Mouse (Mus musculus) neural tube, embryonic 13.5 days (tissue): ENCODE data around the gene Smyd1. TPM values are rescaled to one million over a fixed set of nuclear protein-coding genes. Genes with fewer than 3 reads are reported as not detected.

Experiments used
- ATAC-seq: fragments of 200-750 bp; cut with Nextera tagmentation; 2 replicates; pipeline ENCODE4 v1.8.0; 2017; ENCODE audit warnings: low read depth, mild to moderate bottlenecking, moderate TSS enrichment, moderate library complexity
- H3K27ac ChIP-seq: fragments of 300-500 bp; sonication (generic); replicated peaks from 2 replicates; pipeline ENCODE4 v1.5.1; 2015; ENCODE audit warnings: moderate library complexity, mild to moderate bottlenecking, inconsistent platforms
- H3K27me3 ChIP-seq: fragments of 300-500 bp; sonication (generic); 2 replicates; pipeline ENCODE4 v1.6.1; 2015; ENCODE audit warnings: mild to moderate bottlenecking, inconsistent platforms
- H3K36me3 ChIP-seq: fragments of 300-500 bp; sonication (generic); 2 replicates; pipeline ENCODE4 v1.6.1; 2015; ENCODE audit warnings: mild to moderate bottlenecking, inconsistent platforms
- H3K4me1 ChIP-seq: fragments of 300-500 bp; sonication (generic); replicated peaks from 2 replicates; pipeline ENCODE4 v1.6.1; 2015; ENCODE audit warnings: inconsistent platforms
- H3K4me2 ChIP-seq: fragments of 300-500 bp; sonication (generic); 2 replicates; pipeline ENCODE4 v1.6.1; 2015; ENCODE audit warnings: inconsistent platforms, mild to moderate bottlenecking, moderate library complexity
- H3K4me3 ChIP-seq: fragments of 300-500 bp; sonication (generic); 2 replicates; pipeline ENCODE4 v1.5.1; 2015; ENCODE audit warnings: mild to moderate bottlenecking, inconsistent platforms
- H3K9ac ChIP-seq: fragments of 300-500 bp; sonication (generic); 2 replicates; pipeline ENCODE4 v1.6.1; 2015; ENCODE audit warnings: moderate library complexity, mild to moderate bottlenecking, inconsistent platforms
- H3K9me3 ChIP-seq: fragments of 300-500 bp; sonication (generic); 2 replicates; pipeline ENCODE4 v1.6.1; 2016; ENCODE audit warnings: inconsistent platforms
- WGBS: fragments of 180-500 bp; shearing (Covaris S2); methylation state at CpG from one replicate; pipeline ENCODE4 v1.1.7; 2015; 5-methylcytosine and 5-hydroxymethylcytosine counted together
- polyA plus RNA-seq: library from polyadenylated mRNA; unstranded; fragments of >200 nt; fragmentation: Nextera tagmentation; extraction: Ambion mirVana; gene quantifications from 2 replicates; pipeline ENCODE4 v1.2.1, GENCODE M21; 2015

Smyd1 gene
- polyA plus RNA-seq, 1 experiment from 2014 or later, result 1.2 TPM

GRCm38 (mm10) chr6:71224184-71224943 is 97.7 kb downstream of the Smyd1 start:
- Histone ChIP-seq H3K4me1 (peaks cover 9% of the 10 kb centered on the region), H3K4me3 (no peak overlapping the region), H3K27ac (no peak overlapping the region), H3K27me3 (no peaks in the 10 kb centered on the region), H3K9ac (no peak overlapping the region), H3K9me3 (no peaks in the 10 kb centered on the region), H3K4me2 (no peak overlapping the region), H3K36me3 (no peaks in the 10 kb centered on the region)
- WGBS, result 82% methylated on average over 3 of the region's 3 CpGs
- ATAC-seq, result no peak

- Histone ChIP-seq H3K4me1 (no peaks in the 10 kb centered on the region), H3K27me3 (no peaks in the 10 kb centered on the region), H3K36me3 (no peaks in the 10 kb centered on the region), H3K4me2 (no peak overlapping the region), H3K27ac (no peak overlapping the region), H3K9me3 (no peaks in the 10 kb centered on the region), H3K4me3 (no peak overlapping the region), H3K9ac (no peak overlapping the region)
- 84% methylated on average over 4 of the region's 4 CpGs for WGBS
- no peak for ATAC-seq
Measured at GRCm38 (mm10) chr6:71221501-71221900, 100.5 kb downstream of the Smyd1 start.

DNA sequence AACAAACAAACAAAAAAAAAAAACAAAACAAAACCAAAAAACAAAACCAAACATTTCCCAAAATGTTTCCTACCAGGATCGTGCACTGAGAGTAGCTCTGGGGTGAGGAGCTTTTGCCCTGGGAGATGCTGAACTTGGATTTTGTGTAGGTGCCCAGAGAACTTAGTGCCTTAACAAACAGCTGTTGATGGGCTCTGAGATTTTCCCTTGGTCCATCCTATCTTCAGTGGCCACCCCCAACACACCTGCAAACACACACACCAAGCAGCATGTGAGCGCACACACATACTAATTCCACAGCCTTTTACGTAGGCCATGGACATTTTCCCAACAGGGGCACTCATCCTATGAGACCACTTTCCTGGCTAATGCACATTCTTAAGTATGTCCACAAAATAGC is 109.6 kb downstream of the Smyd1 start:
- ATAC-seq, result no peak
- H3K4me3 ChIP-seq, result no peak overlapping the region
- H3K4me1 ChIP-seq, result no peaks in the 10 kb centered on the region
- 94% methylated on average over 3 of the region's 3 CpGs for WGBS
- H3K36me3 ChIP-seq, result no peaks in the 10 kb centered on the region
- no peaks in the 10 kb centered on the region for H3K9me3 ChIP-seq
- no peak overlapping the region for H3K27ac ChIP-seq
- H3K27me3 ChIP-seq, result no peaks in the 10 kb centered on the region
- H3K4me2 ChIP-seq, result no peak overlapping the region
- no peak overlapping the region for H3K9ac ChIP-seq

- no peak for ATAC-seq
- Histone ChIP-seq H3K27me3 (no peaks in the 10 kb centered on the region), H3K4me1 (no peaks in the 10 kb centered on the region), H3K9me3 (no peaks in the 10 kb centered on the region), H3K4me2 (no peak overlapping the region), H3K27ac (no peak overlapping the region), H3K4me3 (no peak overlapping the region), H3K9ac (no peak overlapping the region), H3K36me3 (no peaks in the 10 kb centered on the region)
- WGBS, result 83% methylated on average over 7 of the region's 7 CpGs
Measured at GRCm38 (mm10) chr6:71211917-71212316, 110.1 kb downstream of the Smyd1 start.

DNA sequence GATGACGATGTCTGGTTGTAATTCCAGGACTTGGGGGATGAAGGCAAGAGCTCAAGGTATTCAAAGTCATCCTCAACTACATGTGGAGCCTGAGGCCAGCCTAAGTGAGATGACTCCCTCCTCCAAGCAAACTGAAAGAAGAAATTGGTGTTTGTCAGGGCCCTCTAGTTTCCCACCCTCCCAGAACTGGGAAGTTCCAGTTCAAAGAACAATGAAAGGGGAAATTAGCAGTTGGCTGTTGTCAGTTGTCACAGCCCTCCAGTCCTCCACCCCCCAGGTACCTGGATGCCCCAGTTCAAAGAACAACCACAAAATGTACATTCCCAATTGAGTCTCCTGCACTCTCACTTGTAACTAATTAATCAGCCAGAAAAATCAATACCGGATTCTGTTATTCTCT is 113.3 kb downstream of the Smyd1 start:
- Histone ChIP-seq H3K4me1 (no peaks in the 10 kb centered on the region), H3K9ac (no peak overlapping the region), H3K27ac (no peak overlapping the region), H3K36me3 (no peaks in the 10 kb centered on the region), H3K9me3 (no peaks in the 10 kb centered on the region), H3K4me2 (no peak overlapping the region), H3K4me3 (no peak overlapping the region), H3K27me3 (no peaks in the 10 kb centered on the region)
- ATAC-seq, result no peak
- WGBS, result 81% methylated on average over 2 of the region's 2 CpGs

DNA sequence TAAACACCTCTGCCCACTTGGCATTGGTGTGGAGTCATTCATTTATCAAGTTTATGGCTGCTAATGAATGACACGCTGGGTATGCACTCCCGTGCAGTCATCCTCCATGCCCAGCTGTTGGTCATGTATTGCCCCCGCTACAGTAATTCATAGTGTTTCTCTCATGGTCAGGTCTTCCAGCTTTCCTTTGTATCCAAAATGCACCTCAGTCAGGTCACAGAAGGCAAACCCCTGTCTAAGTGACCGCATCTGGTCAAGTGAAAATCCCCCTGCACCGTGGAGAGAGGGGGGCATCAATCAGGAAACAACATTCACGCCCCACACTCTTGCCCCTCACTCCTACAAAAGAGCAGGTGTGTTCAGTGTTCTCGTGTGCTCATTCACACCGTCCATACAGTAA is 117.9 kb downstream of the Smyd1 start:
- WGBS, result 87% methylated on average over 8 of the region's 8 CpGs
- Histone ChIP-seq H3K4me1 (no peaks in the 10 kb centered on the region), H3K36me3 (no peaks in the 10 kb centered on the region), H3K4me2 (no peak overlapping the region), H3K9me3 (no peaks in the 10 kb centered on the region), H3K27ac (no peak overlapping the region), H3K27me3 (no peaks in the 10 kb centered on the region), H3K9ac (no peak overlapping the region), H3K4me3 (no peak overlapping the region)
- no peak for ATAC-seq

DNA sequence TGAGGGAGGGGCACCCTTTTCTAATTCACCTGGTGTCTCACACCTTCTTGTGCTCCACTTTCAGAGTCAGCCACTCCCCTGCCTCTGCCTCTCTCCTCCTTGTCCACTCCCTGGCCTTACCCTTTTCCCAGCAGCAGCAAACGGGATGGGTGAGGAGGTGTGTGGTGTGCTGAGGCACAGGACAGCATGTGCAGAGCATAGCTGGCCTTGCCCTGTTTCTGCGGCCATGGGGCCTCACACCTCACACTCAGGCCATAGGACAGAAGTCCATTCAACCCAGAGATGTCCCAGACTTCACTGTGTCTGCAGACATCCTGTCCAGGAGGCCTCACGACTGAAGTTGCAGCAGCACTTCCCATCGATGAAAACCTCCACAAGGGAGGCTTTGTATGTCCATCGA is 118.4 kb downstream of the Smyd1 start:
- WGBS, result 83% methylated on average over 5 of the region's 5 CpGs

GRCm38 (mm10) chr6:71201925-71202324 is 120.1 kb downstream of the Smyd1 start:
- no peaks in the 10 kb centered on the region for H3K36me3 ChIP-seq
- no peaks in the 10 kb centered on the region for H3K27me3 ChIP-seq
- H3K4me2 ChIP-seq, result no peak overlapping the region
- no peaks in the 10 kb centered on the region for H3K9me3 ChIP-seq
- H3K4me3 ChIP-seq, result no peak overlapping the region
- H3K27ac ChIP-seq, result no peak overlapping the region
- ATAC-seq, result no peak
- WGBS, result 52% methylated on average over 5 of the region's 5 CpGs
- no peak overlapping the region for H3K9ac ChIP-seq
- no peaks in the 10 kb centered on the region for H3K4me1 ChIP-seq

More for the DNA sequence above, 118.4 kb downstream of the Smyd1 start:
- Histone ChIP-seq H3K4me1 (no peaks in the 10 kb centered on the region), H3K4me3 (no peak overlapping the region), H3K27ac (no peak overlapping the region), H3K36me3 (no peaks in the 10 kb centered on the region), H3K27me3 (no peaks in the 10 kb centered on the region), H3K4me2 (no peak overlapping the region), H3K9ac (no peak overlapping the region), H3K9me3 (no peaks in the 10 kb centered on the region)
- ATAC-seq, result no peak

DNA sequence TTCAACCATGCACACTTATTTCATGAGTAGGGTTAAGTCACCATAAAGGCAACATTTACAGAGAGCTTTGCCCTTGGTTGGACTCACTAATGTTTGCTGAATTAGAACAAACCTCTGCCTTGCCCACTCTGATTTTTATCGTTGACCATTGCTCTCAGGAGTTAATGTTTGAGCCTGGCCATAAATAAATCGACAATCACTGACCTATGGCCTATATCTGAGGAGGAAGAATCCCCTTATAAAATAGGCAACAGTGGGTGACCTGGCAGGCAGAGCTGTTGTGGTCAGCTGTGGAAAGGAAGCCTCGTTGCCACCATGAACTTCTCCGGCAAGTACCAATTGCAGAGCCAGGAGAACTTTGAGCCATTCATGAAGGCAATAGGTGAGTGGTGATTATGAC is 122.4 kb downstream of the Smyd1 start, which contains the start of gene Fabp1:
Gene Fabp1, plus strand, starts transcription at position 216 of the 400 bp plus-strand sequence.
- H3K4me1 ChIP-seq, result no peaks in the 10 kb centered on the region
- no peak within 1 kb of the TSS for H3K9ac ChIP-seq
- H3K27me3 ChIP-seq, result no peaks in the 10 kb centered on the region
- H3K36me3 ChIP-seq, result no peaks in the 10 kb centered on the region
- no peak for ATAC-seq
- WGBS, result 79% methylated on average over 4 of the region's 4 CpGs
- no peak within 1 kb of the TSS for H3K4me3 ChIP-seq
- H3K4me2 ChIP-seq, result no peak within 1 kb of the TSS
- H3K9me3 ChIP-seq, result no peaks in the 10 kb centered on the region
- H3K27ac ChIP-seq, result no peak within 1 kb of the TSS

DNA sequence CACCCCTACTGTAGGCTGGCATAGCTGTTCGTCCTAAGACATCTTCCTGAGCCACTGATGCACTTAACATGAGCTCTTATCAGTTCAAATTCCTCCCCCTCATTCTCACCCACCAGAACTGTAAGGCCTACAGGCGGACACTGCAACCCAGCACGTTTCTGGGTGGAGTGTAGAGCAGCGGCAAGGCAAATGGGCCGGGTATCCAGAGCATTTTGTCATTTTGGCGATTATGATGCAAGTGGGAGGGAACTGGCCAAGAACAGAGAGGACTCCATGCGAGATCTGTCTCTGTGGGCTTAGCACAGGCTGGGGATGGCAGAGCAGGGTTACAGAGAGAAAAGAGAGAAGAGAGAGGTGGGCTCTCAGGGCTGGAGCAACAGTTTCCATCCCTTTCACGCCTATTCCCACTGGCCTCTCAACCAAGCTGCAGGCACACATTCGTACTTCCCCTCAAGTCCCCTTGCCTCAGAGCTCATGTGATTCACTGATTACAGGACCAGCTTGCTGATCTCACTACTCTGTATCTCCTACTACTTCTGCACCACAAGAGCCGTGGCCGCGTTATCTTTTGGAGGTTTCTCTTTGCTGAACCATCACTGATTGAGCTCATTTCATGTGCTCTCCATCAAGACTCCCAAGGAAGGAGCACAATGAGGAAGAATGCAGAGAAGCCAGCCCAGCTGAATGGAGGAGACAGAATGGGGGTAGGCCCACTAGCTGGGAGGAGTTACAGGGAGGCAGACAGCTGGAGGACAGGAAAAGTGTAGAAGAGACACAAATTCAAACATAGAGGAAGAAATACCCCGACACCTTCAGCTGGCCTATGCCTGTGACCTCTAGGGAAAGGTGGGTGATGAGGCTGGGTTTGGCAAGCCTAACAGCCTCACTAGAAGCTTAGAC is 124.1 kb downstream of the Smyd1 start:
- H3K4me2 ChIP-seq, result no peak overlapping the region
- H3K9ac ChIP-seq, result no peak overlapping the region
- no peak overlapping the region for H3K27ac ChIP-seq
- H3K9me3 ChIP-seq, result no peaks in the 10 kb centered on the region
- no peak for ATAC-seq
- H3K27me3 ChIP-seq, result no peaks in the 10 kb centered on the region
- H3K36me3 ChIP-seq, result no peaks in the 10 kb centered on the region
- no peaks in the 10 kb centered on the region for H3K4me1 ChIP-seq
- WGBS, result 87% methylated on average over 13 of the region's 13 CpGs
- no peak overlapping the region for H3K4me3 ChIP-seq

- H3K27ac ChIP-seq, result no peak overlapping the region
- H3K4me2 ChIP-seq, result no peak overlapping the region
- no peaks in the 10 kb centered on the region for H3K4me1 ChIP-seq
- no peaks in the 10 kb centered on the region for H3K27me3 ChIP-seq
- no peak overlapping the region for H3K9ac ChIP-seq
- H3K4me3 ChIP-seq, result no peak overlapping the region
- no peak for ATAC-seq
- H3K9me3 ChIP-seq, result no peaks in the 10 kb centered on the region
- no peaks in the 10 kb centered on the region for H3K36me3 ChIP-seq
Measured at GRCm38 (mm10) chr6:71196107-71196506, 125.9 kb downstream of the Smyd1 start.

- no peak for ATAC-seq
- no peaks in the 10 kb centered on the region for H3K27me3 ChIP-seq
- 75% methylated on average over 6 of the region's 6 CpGs for WGBS
- H3K9ac ChIP-seq, result no peak overlapping the region
- H3K9me3 ChIP-seq, result no peaks in the 10 kb centered on the region
- no peak overlapping the region for H3K4me2 ChIP-seq
- no peaks in the 10 kb centered on the region for H3K36me3 ChIP-seq
- H3K4me3 ChIP-seq, result no peak overlapping the region
- no peaks in the 10 kb centered on the region for H3K4me1 ChIP-seq
- H3K27ac ChIP-seq, result no peak overlapping the region
Measured at GRCm38 (mm10) chr6:71193151-71193740, 128.8 kb downstream of the Smyd1 start.
